Mouse (Mus musculus) sigmoid colon, adult 10 weeks (tissue): Measurements from ENCODE around the gene Hmcn1. TPM values are rescaled to one million over a fixed set of nuclear protein-coding genes. Genes with fewer than 3 reads are reported as not detected.

Experiments used
- polyA plus RNA-seq: library from polyadenylated mRNA; stranded (reverse); fragments of 350-450 nt; fragmentation: Illumina TruSeq; extraction: RNeasy Lipid Tissue Mini Kit (QIAGEN cat#74804); gene quantifications from one replicate; pipeline ENCODE4 v1.2.3, GENCODE M21; 2014; ENCODE audit warnings: low read depth, low replicate concordance

Hmcn1 gene
- polyA plus RNA-seq = 9.6 TPM

GRCm38 (mm10) chr1:150993162-150994064, at the start of gene Hmcn1:
TSS of gene Hmcn1 (minus strand) at chr1:150993435.

Other genes with a start within 250 kb of the Hmcn1 start
- not detected for gene Gm47985, start 189.1 kb upstream of the Hmcn1 start, polyA plus RNA-seq
- not detected for gene Gm8947, start 198.9 kb upstream of the Hmcn1 start, polyA plus RNA-seq
- not detected for gene Gm47995, start 205.0 kb upstream of the Hmcn1 start, polyA plus RNA-seq
- not detected for gene 3110040M04Rik, start 210.7 kb upstream of the Hmcn1 start, polyA plus RNA-seq
- gene Gm47996, start 216.7 kb upstream of the Hmcn1 start, polyA plus RNA-seq = not detected